Mouse (Mus musculus) olfactory bulb, adult 2 months (tissue): ENCODE data around the gene Mapk12.

Experiments used
- CTCF ChIP-seq: fragments of 200-500 bp; IDR thresholded peaks from 2 replicates; pipeline ENCODE4 v1.5.1; 2012; ENCODE audit warnings: low read depth, mild to moderate bottlenecking, low read length, moderate library complexity; ENCODE audit not compliant: insufficient read depth
- POLR2A ChIP-seq: fragments of 200-500 bp; IDR thresholded peaks from 2 replicates; pipeline ENCODE4 v1.6.1; 2012; ENCODE audit warnings: mild to moderate bottlenecking, low read depth, low read length, moderate library complexity; ENCODE audit not compliant: insufficient read depth

DNA sequence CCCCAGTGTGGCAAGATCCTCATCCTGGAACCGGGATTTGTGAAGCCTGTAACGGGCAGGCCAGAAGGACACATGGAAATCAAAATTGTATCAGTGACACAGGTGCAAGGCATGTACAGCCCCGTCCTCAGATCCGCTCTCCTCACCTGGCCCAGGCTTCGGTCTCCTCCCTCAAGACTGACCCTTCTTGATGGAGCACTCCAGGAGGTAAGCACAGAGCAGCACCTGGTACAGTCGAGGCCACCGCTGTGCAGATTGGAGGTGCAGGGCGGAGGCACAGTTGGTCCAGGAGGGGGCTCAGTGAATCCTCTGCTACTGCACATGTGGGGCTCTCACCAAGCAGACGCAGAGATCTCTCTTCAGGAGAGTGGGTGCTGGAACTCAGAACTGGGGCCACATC, 15.2 kb downstream of the Mapk12 start:
- TF ChIP-seq POLR2A (no peak), CTCF (no peak)
